Mouse (Mus musculus) right cerebral cortex, postnatal 14 days (tissue): ENCODE measurements around the gene Gm8773.

Source experiments
- DNase-seq: peaks from one replicate; pipeline ENCODE4 v3.0.0; 2022

Gm8773 gene

DNA sequence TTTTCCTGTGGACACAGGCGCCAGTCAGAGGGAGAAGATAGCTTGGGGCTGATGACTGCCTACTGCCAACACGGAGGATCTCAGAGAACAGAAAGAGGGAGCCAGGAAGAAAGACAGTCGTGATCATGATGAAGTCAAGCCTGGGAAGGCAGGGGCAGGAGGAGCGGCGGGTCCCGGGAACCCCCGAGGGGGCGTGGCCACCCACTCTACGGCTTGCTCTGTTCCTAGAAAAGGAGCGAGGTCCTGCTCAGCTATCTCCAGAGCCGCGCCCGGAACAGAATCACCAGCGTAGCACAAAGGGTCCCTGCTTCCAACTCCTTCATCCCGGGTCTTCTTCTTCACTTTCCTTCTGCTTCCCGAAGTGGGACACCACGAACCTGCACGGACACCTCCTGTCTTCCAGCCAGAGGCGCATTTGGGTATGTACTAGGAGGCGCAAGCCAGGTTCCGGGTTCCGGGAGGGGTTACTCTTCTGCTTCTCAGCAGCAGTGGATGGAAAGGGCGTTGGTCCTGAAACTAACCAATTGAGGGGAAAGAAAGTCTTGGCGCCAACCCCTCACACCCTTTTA lies at the start of gene Gm8773:
Gm8773 (plus strand) TSS at position 51 of the 569 bp plus-strand sequence.
- peak; percentile 15 for DNase-seq

DNA sequence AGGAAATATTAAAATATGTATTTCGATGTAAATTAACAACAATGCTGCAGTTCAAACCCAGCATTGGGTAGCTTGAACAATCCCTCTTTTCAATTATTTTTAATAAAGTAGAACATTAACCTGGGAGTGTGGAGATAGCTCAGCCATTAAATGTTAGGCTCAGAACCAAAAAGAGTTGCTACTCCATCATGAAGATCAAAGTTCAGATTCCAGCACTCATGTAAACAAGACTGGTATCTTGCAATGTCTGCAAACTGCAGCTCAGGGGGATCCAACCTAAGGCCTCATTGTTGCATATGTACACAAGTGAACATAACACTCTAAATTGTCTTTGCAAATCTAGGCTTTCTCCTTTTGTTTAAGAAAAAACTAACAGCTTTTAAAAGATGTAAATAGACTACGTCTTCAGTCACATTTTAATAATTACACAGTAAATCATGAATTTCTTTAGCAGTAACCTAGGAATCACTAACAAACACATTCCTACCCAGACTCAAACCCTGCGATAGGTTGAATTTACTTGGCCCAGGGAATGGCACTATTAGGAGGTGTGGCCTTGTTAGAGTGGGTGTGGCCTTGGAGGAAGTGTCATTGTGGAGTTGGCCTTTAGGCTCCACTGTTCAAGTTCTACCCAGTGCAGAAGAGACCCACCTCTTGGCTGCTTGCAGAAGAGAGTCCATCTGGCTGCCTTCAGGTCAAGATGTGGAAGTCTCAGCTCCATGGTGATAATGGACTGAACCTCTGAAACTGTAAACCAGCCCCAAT lies 39.8 kb upstream of the Gm8773 start:
- DNase-seq, result no peak

DNA sequence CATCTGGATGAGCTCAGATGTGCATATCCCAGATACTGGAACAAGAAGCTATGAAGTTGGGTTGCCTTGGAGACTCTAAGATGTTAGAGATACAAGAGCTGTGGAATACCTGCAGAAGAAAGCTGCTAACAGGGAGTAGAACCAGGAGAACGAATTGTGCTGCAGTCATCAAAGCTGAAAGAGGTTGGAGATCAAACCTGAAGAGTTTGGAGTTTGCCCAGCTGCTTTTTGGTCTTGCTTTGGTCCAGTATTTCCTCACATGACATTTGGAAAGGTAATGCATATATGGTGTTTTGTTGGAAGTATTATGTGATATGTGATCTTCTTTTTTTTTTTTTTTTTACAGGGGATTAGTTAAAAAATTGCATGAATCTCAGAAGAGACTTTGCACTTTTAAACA lies 37.5 kb upstream of the Gm8773 start:
- DNase-seq, result no peak

DNA sequence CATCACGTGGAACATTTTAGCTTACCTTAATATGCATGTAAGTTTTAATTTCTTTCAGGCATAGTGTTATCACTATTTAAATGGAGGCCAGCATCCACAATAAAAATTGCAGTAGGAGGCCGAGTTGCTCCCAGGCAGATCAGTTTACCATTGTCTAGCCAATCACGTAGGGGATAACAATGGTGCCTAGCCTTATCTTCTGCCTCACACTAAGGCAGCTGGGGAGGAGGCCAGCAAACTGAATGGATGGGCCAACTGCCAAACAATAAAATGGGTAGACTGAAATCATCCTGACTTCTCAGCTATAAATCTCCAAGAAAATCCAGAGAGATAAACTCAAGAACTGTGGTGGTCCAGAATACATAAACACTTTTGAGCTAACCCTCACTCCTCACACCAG lies 33.8 kb upstream of the Gm8773 start:
- no peak for DNase-seq

DNA sequence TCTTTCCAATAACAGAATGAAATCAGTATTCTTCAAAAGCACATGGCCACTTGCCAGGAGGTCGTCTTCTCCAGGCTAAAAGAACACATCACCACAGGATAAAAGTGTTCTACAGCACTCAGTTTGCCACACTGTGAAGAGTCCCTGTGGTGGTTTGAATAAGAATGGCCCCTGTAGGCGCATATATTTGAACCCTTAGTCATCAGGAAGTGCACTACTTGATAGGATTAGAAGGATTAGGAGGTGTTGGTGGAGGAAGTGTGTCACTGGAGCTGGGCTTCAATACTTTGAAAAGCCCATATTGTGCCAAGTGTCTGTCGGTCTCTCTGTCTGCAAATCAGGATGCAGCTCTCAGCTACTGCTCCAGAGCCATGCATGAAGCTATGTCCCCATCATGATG lies 33.2 kb upstream of the Gm8773 start:
- no peak for DNase-seq

DNA sequence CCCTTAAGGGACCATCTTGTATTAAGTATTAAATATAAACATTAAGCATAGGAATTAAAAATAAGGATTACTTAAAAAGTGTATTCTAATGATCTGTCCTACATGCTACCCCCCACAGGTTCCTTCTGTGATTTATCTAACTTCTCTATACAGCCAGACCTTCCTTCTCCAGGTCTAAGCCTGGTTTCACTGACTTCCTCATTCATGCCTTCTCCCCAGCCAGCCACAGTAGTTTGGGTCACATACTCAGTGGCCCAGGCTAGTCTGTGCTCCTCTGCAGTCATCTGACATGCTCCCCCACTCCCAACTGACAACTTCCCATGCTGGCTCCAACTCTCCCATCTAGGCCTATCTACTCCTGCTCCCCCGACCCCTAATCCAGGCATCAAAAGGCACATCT lies 22.5 kb upstream of the Gm8773 start:
- no peak for DNase-seq

DNA sequence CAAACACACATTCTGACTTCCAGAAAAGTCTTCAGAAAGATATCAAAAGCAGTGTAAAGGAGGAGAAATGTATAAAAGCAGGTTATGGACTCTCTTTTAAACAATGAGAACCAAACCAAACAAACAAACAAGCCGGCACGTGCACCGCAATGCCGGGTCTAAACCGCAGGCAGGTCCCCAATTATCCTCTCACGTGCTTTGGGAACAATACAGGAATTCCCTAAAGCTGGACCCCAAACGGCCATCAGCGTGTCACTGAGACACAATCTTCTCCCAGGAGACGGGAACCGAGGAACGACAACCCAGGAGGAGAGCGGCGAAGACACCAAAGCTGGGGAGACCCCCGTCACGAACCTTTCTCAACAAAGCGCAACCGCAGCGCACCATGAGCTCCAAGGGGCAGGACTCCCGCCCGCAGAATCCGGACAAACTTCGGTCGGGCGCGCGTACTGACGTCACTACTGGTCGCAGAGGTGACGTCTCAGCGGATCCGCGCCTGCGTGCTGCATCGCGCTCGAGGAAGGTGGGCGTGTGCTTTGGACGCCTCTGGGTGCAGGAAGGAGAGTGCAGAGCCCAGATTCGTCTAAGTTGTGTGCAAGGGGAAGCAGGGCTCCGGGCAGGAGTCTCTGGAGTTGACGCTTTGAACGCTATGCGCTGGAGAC lies 14.4 kb upstream of the Gm8773 start, which contains the start of gene Gtpbp10:
Gtpbp10 (minus strand) TSS at position 460 of the 662 bp plus-strand sequence.
- peak; percentile 95 for DNase-seq

DNA sequence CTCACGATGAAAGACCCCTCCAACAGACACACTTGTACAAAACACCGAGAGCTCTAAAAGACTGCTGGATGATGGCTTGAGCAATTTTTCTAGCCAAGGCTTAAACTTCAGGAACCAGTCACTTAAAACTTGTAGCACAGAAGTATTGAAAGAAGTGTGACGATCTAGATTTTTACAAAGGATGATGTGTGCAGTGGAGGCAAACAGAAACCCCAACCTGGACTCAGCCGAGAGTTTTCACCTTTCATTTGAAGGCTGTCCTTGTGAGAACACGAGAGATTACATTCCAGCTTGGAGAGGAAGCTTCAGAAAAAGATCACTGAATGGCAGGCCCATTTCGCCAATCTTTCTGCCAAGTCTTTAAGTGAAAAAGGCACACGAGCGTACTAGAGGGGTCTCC lies 13.8 kb upstream of the Gm8773 start:
- DNase-seq, result no peak

DNA sequence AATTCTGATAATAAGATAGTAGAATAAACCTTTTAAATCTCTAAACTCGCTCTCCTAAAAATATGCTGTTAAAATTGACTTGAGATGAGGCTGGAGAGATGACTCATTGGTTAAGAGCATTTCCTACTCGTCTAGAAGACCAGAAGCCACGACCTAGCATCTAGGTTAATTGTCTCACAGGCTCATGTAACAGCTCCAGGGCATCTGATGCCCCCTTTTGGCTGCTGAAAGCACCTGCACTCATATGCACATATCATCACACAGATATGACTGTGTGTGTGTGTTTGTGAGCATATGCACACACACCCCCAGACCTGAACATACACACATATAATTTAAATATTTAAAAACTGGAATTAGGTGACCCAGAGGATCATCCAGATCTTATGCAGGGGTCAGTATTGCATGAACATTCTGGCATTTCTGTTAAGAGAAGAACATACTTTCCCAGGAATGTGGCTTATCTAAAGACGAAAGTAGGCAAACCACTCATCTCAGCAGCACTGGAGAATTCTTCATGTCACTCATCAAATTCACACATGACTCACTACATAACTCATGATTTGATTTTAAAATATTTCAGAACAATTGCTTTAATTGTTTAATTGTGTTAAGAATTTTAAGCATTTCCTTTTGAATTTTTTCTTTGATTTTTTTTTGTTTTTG lies 12.4 kb upstream of the Gm8773 start:
- DNase-seq, result no peak

DNA sequence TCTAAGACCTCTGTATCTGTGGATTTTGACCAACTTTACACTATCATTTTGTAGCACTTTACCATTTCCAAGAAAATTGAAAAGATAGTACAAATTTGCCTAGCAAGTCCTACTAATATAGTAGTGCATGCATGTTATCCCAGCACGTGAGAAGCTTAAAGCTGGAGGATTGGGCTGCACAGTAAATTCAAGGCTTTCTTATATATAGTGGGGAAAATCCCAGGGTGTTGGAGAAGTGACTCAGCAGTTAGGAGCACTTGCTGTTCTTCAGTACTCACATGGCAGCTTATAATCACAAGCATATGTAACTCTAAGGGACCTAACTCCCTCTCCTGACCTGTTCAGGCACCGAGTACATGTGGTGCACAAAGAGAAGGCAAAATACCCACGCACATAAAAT lies 11.2 kb upstream of the Gm8773 start:
- DNase-seq, result no peak

DNA sequence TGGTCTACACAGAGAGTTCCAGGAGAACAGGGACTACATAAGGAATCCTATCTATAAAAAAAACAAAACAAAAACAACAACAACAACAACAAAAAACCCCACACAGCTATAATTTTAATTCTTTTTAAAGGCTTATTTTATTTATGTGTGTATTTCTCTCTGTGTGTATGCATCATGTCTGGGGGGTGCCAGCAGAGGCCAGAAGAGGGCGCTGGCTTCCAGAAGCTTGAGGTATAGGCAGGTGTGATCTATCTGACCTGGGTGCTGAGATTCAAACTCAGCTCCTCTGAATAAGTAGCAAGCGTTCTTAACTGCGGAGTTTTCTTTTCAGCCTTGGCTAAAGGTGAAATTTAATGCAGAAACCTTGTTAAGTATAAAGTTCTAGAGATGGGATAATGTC lies 14.1 kb downstream of the Gm8773 start:
- DNase-seq, result no peak

DNA sequence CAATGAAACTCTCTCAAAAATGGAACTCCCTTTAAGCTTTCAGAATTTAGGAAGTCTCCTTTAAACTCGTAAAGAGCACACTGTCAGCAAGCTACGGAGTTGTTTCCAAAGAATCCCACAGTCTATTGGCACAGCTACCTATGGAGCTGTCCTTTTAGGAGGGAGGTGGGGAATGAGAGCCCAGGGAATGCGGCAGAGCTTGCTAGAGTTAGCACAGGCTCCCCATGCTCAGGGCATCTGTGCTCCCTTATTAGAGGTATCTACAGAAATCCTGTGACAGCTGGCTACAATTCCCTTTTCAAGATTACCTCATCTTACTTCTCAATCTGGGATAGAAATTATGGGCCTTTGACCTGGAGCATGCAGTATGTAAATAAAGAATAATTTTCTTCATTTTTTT lies 36.9 kb downstream of the Gm8773 start:
- DNase-seq, result no peak

DNA sequence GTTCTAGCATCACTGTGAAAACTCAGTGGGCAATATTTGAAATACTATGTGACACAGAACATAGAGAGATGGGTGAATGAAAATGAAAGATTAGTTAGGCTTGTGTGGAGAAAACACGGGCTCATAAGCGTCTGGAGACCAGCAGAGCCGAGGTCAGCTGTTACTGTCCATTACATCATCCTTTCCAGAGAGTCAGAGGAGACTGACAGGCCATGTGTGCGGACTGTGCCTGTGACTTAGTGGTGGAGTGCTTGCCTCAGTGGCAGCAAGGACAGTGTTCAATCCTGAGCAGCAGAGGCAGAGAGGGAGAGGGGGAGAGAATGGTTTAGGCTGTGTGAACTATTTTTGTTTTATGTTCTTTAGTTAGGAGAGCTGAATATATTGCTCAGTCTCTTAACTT lies 44.7 kb downstream of the Gm8773 start:
- no peak for DNase-seq

DNA sequence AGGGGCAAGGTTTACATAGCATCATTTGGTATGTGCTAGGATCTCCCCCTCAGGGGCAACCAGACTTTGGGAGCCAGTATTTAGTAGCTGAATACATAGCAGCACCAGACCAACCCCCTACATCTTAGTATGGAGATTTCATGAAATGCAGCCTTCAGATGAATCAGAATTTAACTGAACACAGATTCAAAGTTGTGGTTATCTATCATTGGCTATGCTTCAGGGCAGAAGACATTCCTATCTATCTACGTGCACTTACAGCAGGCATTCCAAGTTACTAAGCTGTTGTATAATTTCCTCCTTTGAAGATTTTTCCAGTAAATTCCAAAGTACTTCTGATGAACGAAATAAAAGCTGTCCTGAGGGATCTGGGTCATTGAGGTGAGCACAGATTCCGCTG lies 51.9 kb downstream of the Gm8773 start:
- DNase-seq, result no peak
